ENCODE assay signal across 29 mouse cellular contexts in genomic region chr16:38280951-38281350, GRCm38 (mm10). TPM values are rescaled to one million over a fixed set of nuclear protein-coding genes. Genes with fewer than 3 reads are reported as not detected.
DNase-seq lines count a peak whose midpoint lies in the region; ATAC-seq and TF ChIP-seq lines count a peak whose summit lies in the region.
"Had no signal": no experiment of that assay in that cellular context is flagged by ENCODE, and none has a peak within 500 bp of the region (broad histone marks: within the 10 kb centered on the region; RNA-seq: fewer than 3 reads in every experiment).

No protein-coding gene starts in this region.

- no peaks in the 10 kb centered on the region for H3K36me3 ChIP-seq in intestine, embryonic 14.5 days (ENCODE audit: control insufficient read depth, insufficient read depth, low read length)
- H3K36me3 ChIP-seq in intestine, postnatal 0 days (ENCODE audit: control insufficient read depth, insufficient read depth) = no peaks in the 10 kb centered on the region
- no peaks in the 10 kb centered on the region for H3K36me3 ChIP-seq in testis, adult 2 months (ENCODE audit: control insufficient read depth, insufficient read depth, low read length)
- H3K36me3 ChIP-seq: forebrain, embryonic 10.5 days; G1E; heart, embryonic 10.5 days; heart, embryonic 13.5 days; hindbrain, embryonic 12.5 days; hindbrain, embryonic 15.5 days had no signal

- H3K9ac ChIP-seq in intestine, embryonic 14.5 days (ENCODE audit: low read length) = no peak overlapping the region
- no peak overlapping the region for H3K9ac ChIP-seq in intestine, postnatal 0 days (ENCODE audit: low read depth, low read length)
- H3K9ac ChIP-seq: forebrain, embryonic 13.5 days; heart, embryonic 13.5 days; hindbrain, embryonic 12.5 days; hindbrain, embryonic 15.5 days had no signal

- H3K4me3 ChIP-seq in intestine, embryonic 14.5 days (ENCODE audit: low read depth, low read length) = no peak overlapping the region
- no peak overlapping the region for H3K4me3 ChIP-seq in intestine, postnatal 0 days (ENCODE audit: low read depth, low read length)
- H3K4me3 ChIP-seq in testis, adult 2 months (ENCODE audit: control insufficient read depth, low read depth, low read length) = peak overlapping the region; percentile 48
- no peak overlapping the region for H3K4me3 ChIP-seq in gastrocnemius, adult 2 months
- H3K4me3 ChIP-seq: forebrain, embryonic 10.5 days; forebrain, embryonic 13.5 days; heart, adult 2 months; heart, embryonic 10.5 days; heart, embryonic 13.5 days; hindbrain, embryonic 12.5 days; hindbrain, embryonic 15.5 days had no signal

- H3K9me3 ChIP-seq in intestine, embryonic 14.5 days (ENCODE audit: control insufficient read depth, low read length) = no peaks in the 10 kb centered on the region
- no peaks in the 10 kb centered on the region for H3K9me3 ChIP-seq in intestine, postnatal 0 days (ENCODE audit: control insufficient read depth)
- H3K9me3 ChIP-seq: forebrain, embryonic 10.5 days; forebrain, embryonic 13.5 days; G1E; heart, embryonic 10.5 days; heart, embryonic 13.5 days; hindbrain, embryonic 12.5 days; hindbrain, embryonic 15.5 days had no signal

- no peak overlapping the region for H3K27ac ChIP-seq in intestine, embryonic 14.5 days (ENCODE audit: low read depth)
- no peak overlapping the region for H3K27ac ChIP-seq in intestine, postnatal 0 days (ENCODE audit: low read depth, low read length)
- H3K27ac ChIP-seq in testis, adult 2 months (ENCODE audit: control insufficient read depth, insufficient read depth, low read depth, low read length) = no peak overlapping the region
- H3K27ac ChIP-seq in gastrocnemius, adult 2 months = no peak overlapping the region
- H3K27ac ChIP-seq: forebrain, embryonic 10.5 days; forebrain, embryonic 13.5 days; heart, adult 2 months; heart, embryonic 10.5 days; heart, embryonic 13.5 days; hindbrain, embryonic 12.5 days; hindbrain, embryonic 15.5 days had no signal

- DNase-seq in intestine, embryonic 14.5 days (ENCODE audit: low spot score) = peak; percentile 48
- DNase-seq in testis, postnatal 10 days (ENCODE audit: low spot score) = no peak
- peak; percentile 49 for DNase-seq in testis, postnatal 14 days (ENCODE audit: low spot score)
- DNase-seq in gastrocnemius, adult 2 months = no peak
- DNase-seq: adrenal gland, postnatal 10 days; adrenal gland, postnatal 36 days; B cell, adult 2 months; cerebellum, adult 18-20 months; cerebellum, adult 9-10 months; cerebellum, postnatal 14 days; gastrocnemius, postnatal 14 days; heart, adult 2 months had no signal

- intact Hi-C loops in gastrocnemius, adult 2 months (cut with DNase I) = no loop called here

- H3K4me1 ChIP-seq in intestine, embryonic 14.5 days (replicated peaks; ENCODE audit: control insufficient read depth, insufficient read depth, low read length) = no peaks in the 10 kb centered on the region
- H3K4me1 ChIP-seq in intestine, postnatal 0 days (replicated peaks; ENCODE audit: control insufficient read depth, insufficient read depth, low read length) = no peaks in the 10 kb centered on the region
- no peaks in the 10 kb centered on the region; the same call in 1 of the 2 replicates for H3K4me1 ChIP-seq in testis, adult 2 months (ENCODE audit: control insufficient read depth, insufficient read depth, low read length)
- H3K4me1 ChIP-seq: forebrain, embryonic 10.5 days; heart, embryonic 13.5 days; hindbrain, embryonic 15.5 days had no signal

- no peak for TF ChIP-seq POLR2A in testis, adult 2 months (IDR thresholded peaks at IDR 0.05; ENCODE audit: control insufficient read depth, low read depth, low read length)

- TF ChIP-seq CTCF in intestine, postnatal 0 days (IDR thresholded peaks at IDR 0.05; ENCODE audit: low read depth) = no peak
- no peak for TF ChIP-seq CTCF in testis, adult 2 months (IDR thresholded peaks at IDR 0.05; ENCODE audit: control insufficient read depth, insufficient read depth, insufficient replicate concordance, low read depth, low read length)
- no peak for TF ChIP-seq CTCF in gastrocnemius, adult 2 months (IDR thresholded peaks at IDR 0.05)

- no peaks in the 10 kb centered on the region for H3K27me3 ChIP-seq in intestine, embryonic 14.5 days (replicated peaks; ENCODE audit: control insufficient read depth, insufficient read depth, low read length)
- H3K27me3 ChIP-seq in intestine, postnatal 0 days (replicated peaks; ENCODE audit: control insufficient read depth, insufficient read depth, low read length) = no peaks in the 10 kb centered on the region
- H3K27me3 ChIP-seq in testis, adult 2 months (ENCODE audit: control insufficient read depth, insufficient read depth, low read length) = no peaks in the 10 kb centered on the region
- H3K27me3 ChIP-seq: forebrain, embryonic 13.5 days; heart, embryonic 13.5 days; hindbrain, embryonic 12.5 days; hindbrain, embryonic 15.5 days; Patski had no signal

- WGBS in intestine, embryonic 14.5 days = 83% methylated on average over 7 of the region's 7 CpGs
- 72% methylated on average over 7 of the region's 7 CpGs for WGBS in intestine, postnatal 0 days

- H3K4me2 ChIP-seq in intestine, embryonic 14.5 days (ENCODE audit: low read length) = no peak overlapping the region
- H3K4me2 ChIP-seq in intestine, postnatal 0 days (replicated peaks; ENCODE audit: low read depth) = no peak overlapping the region
- H3K4me2 ChIP-seq: forebrain, embryonic 13.5 days; heart, embryonic 13.5 days; hindbrain, embryonic 12.5 days; hindbrain, embryonic 15.5 days had no signal

- ATAC-seq in intestine, embryonic 14.5 days (replicated peaks; ENCODE audit: low FRiP score, low TSS enrichment, low read depth) = no peak
- ATAC-seq in intestine, postnatal 0 days = no peak
- ATAC-seq: forebrain, embryonic 13.5 days; forebrain, embryonic 16.5 days; Patski had no signal

RNA-seq across cellular contexts. Expression of gene Nr1i2, which starts 13.7 kb away (rescaled TPM):
- 4.7 and 6.7 TPM in 2 replicates for polyA plus RNA-seq in intestine, embryonic 14.5 days (2014; fragmentation: Nextera tagmentation; extraction: Ambion mirVana)
- polyA plus RNA-seq in intestine, postnatal 0 days (2015; fragmentation: Nextera tagmentation; extraction: Ambion mirVana) = 23.1 and 26.0 TPM in 2 replicates
- 0.22 and 0.36 TPM in 2 replicates for polyA plus RNA-seq in testis, adult 2 months (2012; rRNA removed)
- not detected for total RNA-seq in gastrocnemius, adult 2 months (2021)
- total RNA-seq: adrenal gland, adult 18-20 months; adrenal gland, postnatal 36 days; CH12.LX; G1E; gastrocnemius, postnatal 14 days; heart, adult 2 months; heart, postnatal 25 days; hematopoietic stem cell, adult 5-6 weeks had no signal
- polyA plus RNA-seq: embryonic facial prominence, embryonic 11.5 days; embryonic facial prominence, embryonic 14.5 days; forebrain, embryonic 10.5 days; forebrain, embryonic 13.5 days; forebrain, embryonic 16.5 days; G1E; heart, adult 2 months; heart, embryonic 13.5 days; hindbrain, embryonic 12.5 days; hindbrain, embryonic 15.5 days had no signal

Comparison
In these comparisons a context has a peak if more than half of its experiments do, and no peak if none do; other contexts are left out.
1. DNase-seq: peak in intestine, embryonic 14.5 days (single experiment) and testis, postnatal 14 days (single experiment); none in testis, postnatal 10 days (single experiment) and gastrocnemius, adult 2 months (single experiment).